Mouse (Mus musculus) thymus, adult 2 months (tissue): ENCODE results near the gene Tex19.2.
"Not testable (repeated sequence)": the region's sequence is repeated elsewhere in the genome, so short reads cannot be mapped to it uniquely, and the experiment has no call there.

Source experiments
- CTCF ChIP-seq: fragments of 200-500 bp; IDR thresholded peaks from 2 replicates; pipeline ENCODE4 v1.5.1; 2012; ENCODE audit warnings: mild to moderate bottlenecking, control low read depth, low read length, moderate library complexity, borderline replicate concordance; ENCODE audit not compliant: control insufficient read depth, poor library complexity, insufficient read depth; ENCODE audit errors: extremely low read depth
- POLR2A ChIP-seq: fragments of 200-500 bp; IDR thresholded peaks from 2 replicates; pipeline ENCODE4 v1.6.1; 2012; ENCODE audit warnings: mild to moderate bottlenecking, low read length, control low read depth, moderate library complexity; ENCODE audit not compliant: control insufficient read depth, poor library complexity, insufficient read depth; ENCODE audit errors: extremely low read depth

DNA sequence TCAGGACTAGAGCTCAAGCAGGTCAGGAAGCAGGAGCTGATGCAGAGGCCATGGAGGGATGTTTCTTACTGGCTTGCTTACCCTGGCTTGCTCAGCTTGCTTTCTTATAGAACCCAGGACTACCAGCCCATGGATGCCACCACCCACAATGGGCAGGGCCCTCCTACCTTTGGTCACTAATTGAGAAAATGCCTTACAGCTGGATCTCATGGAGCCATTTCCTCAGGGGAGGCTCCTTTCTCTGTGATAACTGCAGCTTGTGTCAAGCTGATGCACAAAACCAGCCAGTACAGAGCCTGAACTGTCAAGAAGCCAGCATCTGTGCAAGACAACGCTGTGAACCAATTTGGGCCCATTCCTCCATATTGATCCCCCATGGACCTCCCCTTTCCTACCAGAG, 11.2 kb downstream of the Tex19.2 start:
- TF ChIP-seq CTCF, POLR2A: not testable (repeated sequence)
